Mouse (Mus musculus): ENCODE data around the gene 2410131K14Rik.

DNA sequence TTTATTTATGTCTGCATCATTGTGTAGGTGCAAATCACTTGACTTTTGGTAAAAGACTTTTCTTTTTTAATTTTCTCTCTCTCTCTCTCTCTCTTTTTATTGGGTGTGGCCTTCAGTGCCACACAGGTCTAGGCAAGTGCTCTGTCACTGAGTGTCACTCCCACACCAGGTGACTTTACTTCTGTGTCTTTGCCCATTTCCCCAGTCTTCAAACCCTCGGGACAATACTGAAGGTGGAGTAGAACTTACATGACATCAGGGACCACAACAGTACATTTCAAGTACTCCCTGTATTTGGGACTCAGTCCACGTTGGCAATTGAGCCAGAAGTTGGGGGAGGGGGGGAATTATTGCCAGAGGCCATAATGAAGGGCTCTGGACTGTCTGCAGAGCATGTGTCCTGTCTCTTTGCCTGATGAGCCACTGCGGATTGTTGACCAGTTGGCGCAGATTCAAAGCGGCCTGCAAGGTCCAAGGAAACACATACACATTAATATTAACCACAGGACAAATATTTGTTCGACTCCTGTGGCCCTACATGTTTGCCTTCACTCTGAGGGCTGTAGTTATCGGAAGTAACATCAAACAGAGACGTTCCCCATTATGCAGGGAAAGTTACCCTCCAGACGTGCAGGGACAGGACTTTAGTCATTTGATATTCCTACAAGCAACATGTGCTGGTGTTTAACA, 57.6 kb downstream of the 2410131K14Rik start:
- TF ChIP-seq CTCF (IDR thresholded peaks at IDR 0.05; ENCODE audit: low read depth, low read length) (no peak), EP300 (IDR thresholded peaks at IDR 0.05; ENCODE audit: insufficient read depth, low read depth, low read length) (no peak), POLR2A (IDR thresholded peaks at IDR 0.05; ENCODE audit: insufficient read depth, low read length) (no peak)
